Mouse (Mus musculus) kidney, adult 2 months (tissue): Measurements from ENCODE around the gene 4931428L18Rik.

ENCODE experiments used
- CTCF ChIP-seq: fragments of 200-500 bp; conservative IDR thresholded peaks from 2 replicates; pipeline ENCODE4 v1.5.1; 2011; ENCODE audit warnings: low read depth, mild to moderate bottlenecking, control low read depth, low read length, moderate library complexity, mixed read lengths; ENCODE audit not compliant: insufficient read depth, insufficient read length
- POLR2A ChIP-seq: fragments of 200-500 bp; IDR thresholded peaks from one replicate; pipeline ENCODE4 v1.6.1; 2011; ENCODE audit warnings: low read depth, low read length, control low read depth

DNA sequence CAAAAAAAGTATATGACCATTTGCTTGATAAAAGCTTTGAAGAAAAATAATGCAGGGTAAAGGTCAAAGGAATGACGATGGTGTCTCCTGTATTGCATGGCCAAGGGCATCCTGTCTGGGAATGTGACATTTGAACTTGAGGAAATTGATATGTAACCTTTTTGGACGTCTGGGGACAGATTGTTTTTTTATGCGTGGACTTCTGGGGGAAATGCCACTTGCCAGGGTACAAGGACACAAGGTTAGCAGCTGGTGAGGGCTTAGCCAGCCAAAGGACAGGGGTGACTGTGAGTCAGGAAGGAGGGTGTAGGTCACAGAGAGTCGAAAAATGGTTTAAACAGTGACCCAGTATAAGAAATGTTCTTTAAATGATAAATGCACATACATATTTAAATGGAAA is 109.0 kb downstream of the 4931428L18Rik start:
- no peak for TF ChIP-seq POLR2A
- no peak for TF ChIP-seq CTCF
